Mouse (Mus musculus) liver, embryonic 14.5 days (tissue): ENCODE results near the gene Trim15. TPM values are rescaled to one million over a fixed set of nuclear protein-coding genes. Genes with fewer than 3 reads are reported as not detected.

Experiments
- ATAC-seq: fragments of 200-750 bp; cut with Nextera tagmentation; 2 replicates; pipeline ENCODE4 v1.8.0; 2017; ENCODE audit warnings: moderate number of reproducible peaks, mild to moderate bottlenecking, moderate library complexity; ENCODE audit not compliant: insufficient read depth
- DNase-seq, 3 experiments: peaks; one replicate each; pipeline ENCODE4 v3.0.0-alpha.2; 2012 to 2013; ENCODE audit warnings: low read depth in 3 of 3, low spot score in 3 of 3
- H3K27ac ChIP-seq: fragments of 300-500 bp; sonication (generic); 2 replicates; pipeline ENCODE4 v1.5.1; 2014; ENCODE audit warnings: moderate library complexity, mild to moderate bottlenecking, control low read depth, inconsistent platforms
- H3K27me3 ChIP-seq: fragments of 300-500 bp; sonication (generic); 2 replicates; pipeline ENCODE4 v1.6.1; 2014; ENCODE audit warnings: mild to moderate bottlenecking, low read length, moderate library complexity; ENCODE audit not compliant: control insufficient read depth, insufficient read depth
- H3K36me3 ChIP-seq: fragments of 300-500 bp; sonication (generic); replicated peaks from 2 replicates; pipeline ENCODE4 v1.6.1; 2014; ENCODE audit warnings: low read depth; ENCODE audit not compliant: control insufficient read depth, insufficient read depth
- H3K4me1 ChIP-seq, 2 experiments: fragments of 200-500 bp in 1 of 2; fragments of 300-500 bp in 1 of 2; sonication (generic) in 1 of 2; replicated peaks; 2 replicates each; pipeline ENCODE4 v1.6.1; 2012 to 2014; ENCODE audit warnings: antibody characterized with exemption in 1 of 2, inconsistent platforms in 1 of 2, low read length in 1 of 2; ENCODE audit not compliant: control insufficient read depth in 2 of 2, insufficient read depth in 2 of 2
- H3K4me2 ChIP-seq: fragments of 300-500 bp; sonication (generic); 2 replicates; pipeline ENCODE4 v1.6.1; 2014; ENCODE audit warnings: low read depth, mild to moderate bottlenecking, control low read depth, moderate library complexity
- H3K4me3 ChIP-seq, 2 experiments: fragments of 200-500 bp in 1 of 2; fragments of 300-500 bp in 1 of 2; sonication (generic) in 1 of 2; 2 replicates each; pipeline ENCODE4 v1.5.1; 2012 to 2014; ENCODE audit warnings: low read depth in 2 of 2, low read length in 2 of 2, mild to moderate bottlenecking in 2 of 2, control low read depth in 1 of 2, inconsistent platforms in 1 of 2, moderate library complexity in 1 of 2; ENCODE audit not compliant: insufficient read depth in 1 of 2
- H3K9ac ChIP-seq: fragments of 300-500 bp; sonication (generic); replicated peaks from 2 replicates; pipeline ENCODE4 v1.6.1; 2014; ENCODE audit warnings: mild to moderate bottlenecking, control low read depth, moderate library complexity
- H3K9me3 ChIP-seq: fragments of 300-500 bp; sonication (generic); 2 replicates; pipeline ENCODE4 v1.6.1; 2016; ENCODE audit warnings: low read length, mixed read lengths; ENCODE audit not compliant: control insufficient read depth
- CTCF ChIP-seq: IDR thresholded peaks from 2 replicates; pipeline ENCODE4 v1.5.1; 2016; ENCODE audit warnings: antibody characterized with exemption, low read depth, control low read depth
- EP300 ChIP-seq: IDR thresholded peaks from 2 replicates; pipeline ENCODE4 v1.6.1; 2016; ENCODE audit warnings: antibody characterized with exemption, low read depth
- WGBS: fragments of 180-500 bp; shearing (Covaris S2); extraction: QIAGEN DNeasy Blood & Tissue Kit; methylation state at CpG from one replicate; pipeline ENCODE4 v1.1.7; 2014; ENCODE audit not compliant: insufficient replicate concordance; 5-methylcytosine and 5-hydroxymethylcytosine counted together
- polyA plus RNA-seq, 2 experiments: library from polyadenylated mRNA; depleted of rRNA in 1 of 2; stranded (reverse) in 1 of 2; unstranded in 1 of 2; fragments of >200 nt; fragmentation: Nextera tagmentation in 1 of 2; extraction: Ambion mirVana in 1 of 2; gene quantifications; 2 replicates each; pipeline versions ENCODE4 v1.2.1 to v1.2.3; 2012 to 2014

Trim15 gene
- polyA plus RNA-seq, 2 experiments, result 0.26 to 0.32 TPM

GRCm38 (mm10) chr17:36839931-36840330 is 27.1 kb downstream of the Trim15 start:
- no peak overlapping the region for H3K27ac ChIP-seq
- no peaks in the 10 kb centered on the region for H3K27me3 ChIP-seq
- no peaks in the 10 kb centered on the region for H3K36me3 ChIP-seq
- H3K9ac ChIP-seq, result no peak overlapping the region
- TF ChIP-seq EP300 (no peak), CTCF (no peak)
- peaks cover 30 to 35% of the 10 kb centered on the region in 2 experiments for H3K4me1 ChIP-seq
- WGBS, result 67% methylated on average over 3 of the region's 3 CpGs
- H3K9me3 ChIP-seq, result no peaks in the 10 kb centered on the region
- no peak for ATAC-seq
- no peak overlapping the region for H3K4me3 ChIP-seq
- no peak overlapping the region for H3K4me2 ChIP-seq
- no peak for DNase-seq

- Histone ChIP-seq H3K4me3 (no peak overlapping the region), H3K4me1 (peaks cover 21 to 26% of the 10 kb centered on the region in 2 experiments), H3K27me3 (no peaks in the 10 kb centered on the region), H3K27ac (no peak overlapping the region), H3K9ac (no peak overlapping the region), H3K36me3 (no peaks in the 10 kb centered on the region), H3K9me3 (no peaks in the 10 kb centered on the region), H3K4me2 (no peak overlapping the region)
- ATAC-seq, result no peak
- WGBS, result 42% methylated on average over 5 of the region's 5 CpGs
- no peak for DNase-seq
- no peak for TF ChIP-seq EP300
- TF ChIP-seq CTCF, result no peak
These were observed 28.0 kb downstream of the Trim15 start for GRCm38 (mm10) chr17:36839001-36839400.

GRCm38 (mm10) chr17:36836874-36837647 is 29.9 kb downstream of the Trim15 start, which contains the start of gene Trim26:
Trim26 (plus strand) TSS chr17:36837134.
- Histone ChIP-seq H3K27ac (peak within 1 kb of the TSS; percentile 63), H3K4me2 (peak within 1 kb of the TSS; percentile 80), H3K9ac (peak within 1 kb of the TSS; percentile 69), H3K27me3 (no peaks in the 10 kb centered on the region), H3K4me1 (peaks cover 11 to 13% of the 10 kb centered on the region in 2 experiments), H3K4me3 (peak within 1 kb of the TSS; percentile 64 to 67), H3K36me3 (no peaks in the 10 kb centered on the region), H3K9me3 (no peaks in the 10 kb centered on the region)
- peak; percentile 95 to 97 (median 96) for DNase-seq
- under 1% methylated on average over 58 of the region's 58 CpGs for WGBS
- TF ChIP-seq CTCF, result no peak
- no peak for TF ChIP-seq EP300
- peak; percentile 98 for ATAC-seq

GRCm38 (mm10) chr17:36836427-36836812 is 30.6 kb downstream of the Trim15 start:
- H3K4me2 ChIP-seq, result peak overlapping the region; percentile 80
- TF ChIP-seq EP300 (no peak), CTCF (no peak)
- peak; percentile 6; the same call in 1 of the 2 replicates for ATAC-seq
- no peaks in the 10 kb centered on the region for H3K27me3 ChIP-seq
- H3K9ac ChIP-seq, result peak overlapping the region; percentile 49
- H3K4me3 ChIP-seq, result peak overlapping the region; percentile 64 to 67
- WGBS, result 9% methylated on average over 3 of the region's 3 CpGs
- no peaks in the 10 kb centered on the region for H3K36me3 ChIP-seq
- H3K4me1 ChIP-seq, result peaks cover 11 to 13% of the 10 kb centered on the region in 2 experiments
- H3K27ac ChIP-seq, result peak overlapping the region; percentile 63
- no peaks in the 10 kb centered on the region for H3K9me3 ChIP-seq
- DNase-seq, result no peak
